Mouse (Mus musculus): ENCODE data around the gene Il1f5. TPM values are rescaled to one million over a fixed set of nuclear protein-coding genes. Genes with fewer than 3 reads are reported as not detected.

Il1f5 gene
- polyA plus RNA-seq, 1 experiment from 2014 or later, result not detected

Other genes starting within 250 kb of the Il1f5 start
- 4.8 and 5.0 TPM in 2 replicates for gene Hnmt, start 227.6 kb upstream of the Il1f5 start, polyA plus RNA-seq (2016; fragmentation: Nextera tagmentation; extraction: Ambion mirVana)
- gene Tbpl2, start 180.4 kb upstream of the Il1f5 start, polyA plus RNA-seq (2016; fragmentation: Nextera tagmentation; extraction: Ambion mirVana), result not detected in 2 replicates
- gene Il1f8, start 123.8 kb upstream of the Il1f5 start, polyA plus RNA-seq (2016; fragmentation: Nextera tagmentation; extraction: Ambion mirVana), result not detected in 2 replicates
- not detected in 2 replicates for gene Il1f9, start 90.5 kb upstream of the Il1f5 start, polyA plus RNA-seq (2016; fragmentation: Nextera tagmentation; extraction: Ambion mirVana)
- gene Il1f6, start 61.5 kb upstream of the Il1f5 start, polyA plus RNA-seq (2016; fragmentation: Nextera tagmentation; extraction: Ambion mirVana), result not detected in 2 replicates
- gene Il1f10, start 14.2 kb downstream of the Il1f5 start, polyA plus RNA-seq (2016; fragmentation: Nextera tagmentation; extraction: Ambion mirVana), result not detected in 2 replicates
- 0.08 TPM in 1 of 2 replicates, not detected in the other for gene Il1rn, start 59.9 kb downstream of the Il1f5 start, polyA plus RNA-seq (2016; fragmentation: Nextera tagmentation; extraction: Ambion mirVana)
- 0.42 and 1.3 TPM in 2 replicates for gene Psd4, start 90.6 kb downstream of the Il1f5 start, polyA plus RNA-seq (2016; fragmentation: Nextera tagmentation; extraction: Ambion mirVana)
- gene Pax8, start 198.6 kb downstream of the Il1f5 start, polyA plus RNA-seq (2016; fragmentation: Nextera tagmentation; extraction: Ambion mirVana), result not detected in 2 replicates